Mouse (Mus musculus) lung, embryonic 15.5 days (tissue): Measurements from ENCODE around the gene Tbata. TPM values are rescaled to one million over a fixed set of nuclear protein-coding genes. Genes with fewer than 3 reads are reported as not detected.
A peak's percentile ranks its signal among the peaks of the same experiment; 100 is the strongest.

Experiments
- ATAC-seq: fragments of 200-750 bp; cut with Nextera tagmentation; 2 replicates; pipeline ENCODE4 v1.8.0; 2017; ENCODE audit warnings: moderate number of reproducible peaks, borderline replicate concordance; ENCODE audit not compliant: low FRiP score, low TSS enrichment; ENCODE audit errors: extremely low read depth
- H3K27ac ChIP-seq: fragments of 300-500 bp; sonication (generic); 2 replicates; pipeline ENCODE4 v1.5.1; 2015; ENCODE audit warnings: moderate library complexity, mild to moderate bottlenecking, inconsistent platforms
- H3K27me3 ChIP-seq: fragments of 300-500 bp; sonication (generic); 2 replicates; pipeline ENCODE4 v1.6.1; 2015; ENCODE audit warnings: inconsistent platforms
- H3K36me3 ChIP-seq: fragments of 300-500 bp; sonication (generic); 2 replicates; pipeline ENCODE4 v1.6.1; 2015; ENCODE audit warnings: inconsistent platforms
- H3K4me1 ChIP-seq: fragments of 300-500 bp; sonication (generic); 2 replicates; pipeline ENCODE4 v1.6.1; 2015; ENCODE audit warnings: inconsistent platforms
- H3K4me2 ChIP-seq: fragments of 300-500 bp; sonication (generic); 2 replicates; pipeline ENCODE4 v1.6.1; 2015; ENCODE audit warnings: inconsistent platforms, mild to moderate bottlenecking, moderate library complexity
- H3K4me3 ChIP-seq: fragments of 300-500 bp; sonication (generic); 2 replicates; pipeline ENCODE4 v1.5.1; 2015; ENCODE audit warnings: mild to moderate bottlenecking, inconsistent platforms
- H3K9ac ChIP-seq: fragments of 300-500 bp; sonication (generic); 2 replicates; pipeline ENCODE4 v1.6.1; 2015; ENCODE audit warnings: inconsistent platforms
- H3K9me3 ChIP-seq: fragments of 300-500 bp; sonication (generic); 2 replicates; pipeline ENCODE4 v1.6.1; 2016; ENCODE audit warnings: inconsistent platforms
- WGBS: fragments of 180-500 bp; shearing (Covaris S2); methylation state at CpG from one replicate; pipeline ENCODE4 v1.1.7; 2015; 5-methylcytosine and 5-hydroxymethylcytosine counted together
- polyA plus RNA-seq: library from polyadenylated mRNA; unstranded; fragments of >200 nt; fragmentation: Nextera tagmentation; extraction: Ambion mirVana; gene quantifications from 2 replicates; pipeline ENCODE4 v1.2.1, GENCODE M21; 2015

Gene Tbata
- polyA plus RNA-seq: 5.7 and 17.0 TPM in 2 replicates

DNA sequence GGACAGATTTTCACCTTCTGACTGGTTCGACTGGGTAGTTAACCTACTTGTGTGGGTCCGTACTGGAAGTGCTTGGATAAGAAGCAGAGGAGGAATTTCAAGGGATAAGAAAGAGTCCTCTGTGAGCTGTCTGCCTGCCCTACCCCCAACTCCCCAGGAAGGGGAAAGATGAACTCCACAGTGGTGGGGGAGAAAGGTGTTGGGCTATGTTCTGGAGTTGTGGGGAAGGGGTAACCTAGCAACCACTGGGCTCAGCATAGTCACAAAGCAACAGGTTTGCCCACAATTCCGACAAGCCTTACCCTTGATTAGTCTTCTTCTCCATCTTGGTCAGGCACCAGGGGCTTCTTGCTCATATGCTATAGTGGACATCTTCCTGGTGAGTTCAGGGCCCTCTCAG is at the start of gene Tbata:
Tbata (plus strand) TSS at position 301 of the 400 bp plus-strand sequence.
- Histone ChIP-seq H3K9me3 (no peaks in the 10 kb centered on the region), H3K4me1 (peaks cover 23% of the 10 kb centered on the region), H3K27me3 (no peaks in the 10 kb centered on the region), H3K36me3 (no peaks in the 10 kb centered on the region), H3K27ac (no peak within 1 kb of the TSS), H3K9ac (no peak within 1 kb of the TSS), H3K4me2 (no peak within 1 kb of the TSS), H3K4me3 (no peak within 1 kb of the TSS)
- ATAC-seq: no peak
- 46% methylated on average over 3 of the region's 3 CpGs for WGBS

DNA sequence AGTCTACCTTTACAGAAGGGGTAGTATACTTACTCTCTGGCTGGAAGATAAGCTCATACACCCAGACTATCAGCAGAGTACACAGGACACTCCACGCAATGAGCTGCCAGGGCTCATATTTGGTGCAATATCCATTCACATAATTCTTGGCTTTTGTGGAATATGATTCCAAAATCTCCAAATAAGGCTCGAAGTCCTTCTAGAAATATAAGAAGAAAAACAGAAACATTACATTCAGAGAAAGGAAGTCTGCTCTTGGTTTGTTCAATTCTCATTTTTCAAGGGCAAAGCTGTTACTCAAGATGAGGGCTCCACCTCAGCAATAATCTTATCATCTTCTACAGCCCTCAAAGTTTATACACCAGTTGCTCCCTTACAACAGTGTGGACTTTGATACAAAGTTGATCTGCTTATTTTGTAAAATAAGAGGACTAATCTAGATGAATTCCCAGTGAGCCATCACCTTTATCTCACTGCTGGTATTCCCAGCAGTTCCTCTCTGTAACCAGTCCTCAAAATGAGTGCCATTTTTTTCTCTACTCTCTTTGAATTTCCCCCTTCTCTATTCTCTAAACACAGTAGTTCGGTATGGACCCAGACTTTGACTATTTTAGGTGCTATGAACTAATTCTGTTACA is 48.4 kb upstream of the Tbata start:
- no peak for ATAC-seq
- Histone ChIP-seq H3K4me2 (no peak overlapping the region), H3K4me1 (no peaks in the 10 kb centered on the region), H3K9ac (no peak overlapping the region), H3K27ac (no peak overlapping the region), H3K27me3 (no peaks in the 10 kb centered on the region), H3K4me3 (no peak overlapping the region), H3K9me3 (no peaks in the 10 kb centered on the region), H3K36me3 (peaks cover 12% of the 10 kb centered on the region; the same call in 1 of the 2 replicates)
- WGBS: 82% methylated on average over 3 of the region's 3 CpGs

DNA sequence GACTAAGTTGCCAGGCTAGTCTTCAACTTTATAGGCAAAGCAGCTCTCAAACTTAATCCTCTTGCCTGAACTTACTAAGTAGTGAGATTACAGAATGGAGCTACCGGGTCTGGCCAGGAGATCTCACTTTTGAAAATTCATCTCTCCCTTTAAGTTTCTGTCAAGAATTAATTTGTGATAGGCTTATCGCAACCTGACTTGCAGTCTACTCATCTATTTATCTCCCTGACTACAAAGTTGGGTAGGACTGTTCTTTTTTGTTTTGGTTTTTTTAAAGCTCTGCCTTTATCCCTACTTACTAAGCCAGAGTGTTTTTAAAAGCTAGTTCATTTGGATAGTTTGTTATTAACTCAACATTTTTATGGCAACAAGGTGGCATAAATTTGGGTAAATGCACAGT is 47.3 kb upstream of the Tbata start:
- WGBS: 89% methylated on average over 2 of the region's 2 CpGs

DNA sequence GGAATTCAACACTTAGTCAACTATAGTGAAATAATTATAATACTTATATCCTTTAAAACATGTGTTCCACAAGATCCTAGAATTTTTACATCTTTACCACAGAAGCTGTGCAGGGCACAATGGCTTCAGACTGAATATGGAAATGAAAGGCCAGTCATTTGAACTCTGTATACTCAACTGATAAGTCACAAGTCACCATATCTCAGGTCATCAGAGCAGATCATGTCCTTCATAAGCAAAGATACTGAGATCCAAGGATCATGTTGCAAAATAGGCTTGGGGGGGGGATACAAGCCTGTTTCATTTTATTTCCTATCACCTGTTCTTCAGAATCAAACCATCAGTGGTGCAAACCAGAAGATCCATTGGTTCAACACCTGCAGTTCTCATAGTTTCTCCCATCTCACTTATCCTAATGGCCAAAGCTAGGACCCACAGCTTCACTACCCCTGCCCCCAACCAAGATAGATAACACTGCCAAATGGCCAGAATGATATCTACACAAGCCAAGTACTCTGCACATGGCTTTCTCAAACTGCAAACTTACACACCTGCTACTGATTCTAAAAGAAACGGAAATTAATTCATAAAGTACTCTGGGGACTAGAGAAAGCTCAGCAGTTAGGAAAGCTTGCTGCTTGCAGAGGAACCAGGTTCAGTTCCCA is 42.9 kb upstream of the Tbata start:
- H3K27me3 ChIP-seq: no peaks in the 10 kb centered on the region
- 88% methylated on average over 1 of the region's 1 CpGs for WGBS
- no peaks in the 10 kb centered on the region for H3K36me3 ChIP-seq
- H3K4me1 ChIP-seq: no peaks in the 10 kb centered on the region
- H3K4me3 ChIP-seq: no peak overlapping the region
- ATAC-seq: no peak
- H3K9me3 ChIP-seq: no peaks in the 10 kb centered on the region
- H3K27ac ChIP-seq: no peak overlapping the region
- no peak overlapping the region for H3K9ac ChIP-seq
- H3K4me2 ChIP-seq: no peak overlapping the region

More for the DNA sequence above, 47.3 kb upstream of the Tbata start:
- Histone ChIP-seq H3K9ac (no peak overlapping the region), H3K27me3 (no peaks in the 10 kb centered on the region), H3K27ac (no peak overlapping the region), H3K4me2 (no peak overlapping the region), H3K4me1 (no peaks in the 10 kb centered on the region), H3K4me3 (no peak overlapping the region), H3K9me3 (no peaks in the 10 kb centered on the region), H3K36me3 (peaks cover 12% of the 10 kb centered on the region; the same call in 1 of the 2 replicates)
- no peak for ATAC-seq

DNA sequence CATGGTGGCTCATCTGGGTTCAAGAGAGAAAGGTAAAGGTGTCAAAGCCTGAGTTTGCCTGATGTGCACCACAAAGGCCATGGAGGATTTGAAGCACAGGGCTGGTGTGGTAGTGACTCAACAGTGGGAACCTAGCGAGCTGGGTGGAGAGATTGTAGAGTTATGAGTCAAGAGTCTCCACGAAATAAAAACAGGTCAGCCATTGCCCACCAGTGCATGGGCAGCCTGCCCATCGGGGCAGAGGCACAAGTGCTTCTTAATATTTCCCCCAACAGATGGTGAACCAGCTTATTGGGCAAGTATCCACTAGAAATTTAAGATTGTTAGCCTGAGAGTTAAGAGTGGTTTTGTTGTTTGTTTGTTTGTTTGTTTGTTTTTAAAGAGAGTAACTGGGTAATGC is 40.8 kb upstream of the Tbata start:
- H3K4me1 ChIP-seq: no peaks in the 10 kb centered on the region
- no peaks in the 10 kb centered on the region for H3K27me3 ChIP-seq
- no peaks in the 10 kb centered on the region for H3K36me3 ChIP-seq
- no peak overlapping the region for H3K4me2 ChIP-seq
- H3K9me3 ChIP-seq: no peaks in the 10 kb centered on the region
- no peak overlapping the region for H3K27ac ChIP-seq
- 79% methylated on average over 3 of the region's 3 CpGs for WGBS
- no peak overlapping the region for H3K4me3 ChIP-seq
- ATAC-seq: no peak
- no peak overlapping the region for H3K9ac ChIP-seq

DNA sequence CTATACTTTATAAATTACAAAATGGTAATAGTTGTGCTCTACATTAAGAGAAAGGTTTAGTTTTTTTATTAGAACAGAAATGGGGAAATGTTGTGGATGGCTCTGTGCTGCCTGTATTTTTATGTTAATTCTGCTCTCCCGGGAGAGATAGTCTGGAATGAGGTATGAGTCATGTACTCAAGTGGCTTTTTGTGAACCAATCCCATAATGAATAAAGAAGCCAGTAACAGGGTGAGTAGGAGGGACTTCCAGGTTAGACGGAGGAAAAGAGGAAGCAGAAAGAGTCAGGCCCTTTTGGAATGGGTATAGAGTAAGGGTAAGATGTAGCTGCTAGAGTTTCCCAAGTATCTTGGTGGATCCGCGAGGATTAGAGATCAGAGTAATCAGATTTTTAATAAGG is 37.7 kb upstream of the Tbata start:
- Histone ChIP-seq H3K4me2 (no peak overlapping the region), H3K4me3 (no peak overlapping the region), H3K9ac (no peak overlapping the region), H3K4me1 (no peaks in the 10 kb centered on the region), H3K27ac (no peak overlapping the region), H3K27me3 (no peaks in the 10 kb centered on the region), H3K9me3 (no peaks in the 10 kb centered on the region), H3K36me3 (no peaks in the 10 kb centered on the region)
- WGBS: 76% methylated on average over 4 of the region's 4 CpGs
- ATAC-seq: no peak

DNA sequence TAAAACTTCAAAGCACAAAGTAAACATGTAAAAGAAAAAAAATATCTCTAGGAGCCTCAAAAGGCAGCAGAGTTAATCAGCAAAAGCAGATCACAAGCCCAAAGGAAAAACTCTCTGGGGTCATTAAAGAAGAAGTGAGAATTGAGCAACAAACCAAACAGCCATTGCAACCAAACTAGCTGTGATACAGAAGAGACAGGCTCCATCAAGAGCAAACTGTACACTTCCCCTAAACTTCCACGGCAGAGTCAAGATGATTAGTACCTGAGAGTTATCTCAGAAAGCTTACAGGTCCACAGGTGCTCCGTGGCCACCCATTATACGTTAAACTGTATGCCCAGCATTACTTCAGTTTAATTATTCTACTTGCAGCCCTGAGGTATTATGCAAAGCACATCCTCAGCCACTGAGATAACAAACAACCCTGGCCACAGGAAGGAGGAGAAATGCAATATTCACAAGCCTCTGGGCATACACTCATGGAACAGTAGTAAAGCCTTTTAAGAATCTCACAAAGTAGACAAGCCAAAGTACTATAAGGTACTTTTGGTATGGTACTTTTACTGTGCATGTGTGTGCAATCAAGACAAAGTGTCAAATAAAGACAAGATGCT is 36.4 kb upstream of the Tbata start:
- H3K9me3 ChIP-seq: no peaks in the 10 kb centered on the region
- no peak overlapping the region for H3K4me2 ChIP-seq
- H3K27ac ChIP-seq: no peak overlapping the region
- no peak for ATAC-seq
- 56% methylated on average over 3 of the region's 3 CpGs for WGBS
- no peaks in the 10 kb centered on the region for H3K4me1 ChIP-seq
- no peak overlapping the region for H3K4me3 ChIP-seq
- H3K36me3 ChIP-seq: peaks cover 4% of the 10 kb centered on the region; the same call in 1 of the 2 replicates
- H3K27me3 ChIP-seq: no peaks in the 10 kb centered on the region
- H3K9ac ChIP-seq: no peak overlapping the region

DNA sequence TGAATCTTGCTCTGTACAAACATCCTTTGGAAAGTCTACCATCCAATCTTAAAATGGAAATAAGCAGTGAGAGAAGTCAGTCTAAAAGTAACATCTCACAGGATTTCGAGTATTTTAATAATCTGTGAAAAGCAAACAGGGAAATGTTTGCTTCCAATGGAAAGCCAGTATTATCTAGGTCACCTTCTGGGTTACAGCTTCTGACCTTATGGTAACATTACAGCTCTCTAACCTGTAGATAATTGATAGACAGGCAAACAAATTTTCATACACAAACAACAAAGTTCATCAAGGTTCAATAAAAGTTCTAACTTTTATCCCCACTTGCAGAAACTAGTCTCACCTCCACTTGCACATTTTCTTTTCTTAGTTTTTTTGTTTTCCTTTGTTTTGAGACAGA is 34.2 kb upstream of the Tbata start:
- Histone ChIP-seq H3K9ac (no peak overlapping the region), H3K27me3 (no peaks in the 10 kb centered on the region), H3K9me3 (no peaks in the 10 kb centered on the region), H3K4me2 (no peak overlapping the region), H3K4me3 (no peak overlapping the region), H3K27ac (no peak overlapping the region), H3K4me1 (no peaks in the 10 kb centered on the region), H3K36me3 (peaks cover 4% of the 10 kb centered on the region; the same call in 1 of the 2 replicates)
- ATAC-seq: no peak
- 55% methylated on average over 1 of the region's 1 CpGs for WGBS

DNA sequence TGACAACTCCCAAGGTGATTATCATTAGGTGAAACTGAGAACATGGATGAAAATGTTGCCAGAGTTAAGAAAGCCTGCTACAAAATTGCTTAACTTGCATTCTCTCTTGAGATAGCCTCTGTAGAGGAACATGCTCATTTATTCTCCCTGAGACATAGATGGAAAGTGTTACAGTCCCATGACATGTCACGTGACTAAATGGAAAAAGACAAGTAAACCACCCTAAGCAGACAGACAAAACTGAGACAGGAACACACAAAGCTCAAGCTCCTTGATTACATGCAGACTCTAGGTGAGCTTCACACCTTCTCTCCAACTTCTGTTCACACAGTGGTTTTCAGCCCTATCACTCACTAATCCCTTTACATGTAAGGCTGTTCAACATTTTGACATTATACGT is 28.4 kb upstream of the Tbata start:
- 96% methylated on average over 2 of the region's 2 CpGs for WGBS
- ATAC-seq: no peak
- H3K27me3 ChIP-seq: no peaks in the 10 kb centered on the region

DNA sequence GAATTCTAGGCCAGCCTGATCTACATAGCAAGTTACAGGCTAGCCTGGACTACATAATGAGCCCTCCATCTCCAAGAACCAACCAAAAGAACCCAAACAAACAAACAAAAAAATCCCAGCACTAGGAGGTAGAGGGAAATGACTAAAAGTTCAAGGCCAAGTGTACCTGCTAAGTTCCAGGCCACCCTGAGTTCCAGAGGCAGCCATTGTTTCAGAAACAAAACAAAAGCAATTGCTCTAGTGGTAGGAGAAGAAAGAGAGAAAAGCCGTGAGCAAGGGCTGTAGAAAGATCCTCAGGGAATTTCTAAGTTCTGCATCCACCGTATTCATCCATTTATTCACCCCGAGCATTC is 26.0 kb upstream of the Tbata start:
- Histone ChIP-seq H3K4me3 (peak overlapping the region; percentile 84), H3K4me2 (peak overlapping the region; percentile 96), H3K27ac (peak overlapping the region; percentile 96), H3K9ac (peak overlapping the region; percentile 83), H3K9me3 (no peaks in the 10 kb centered on the region), H3K27me3 (no peaks in the 10 kb centered on the region), H3K4me1 (peaks cover 6% of the 10 kb centered on the region), H3K36me3 (no peaks in the 10 kb centered on the region)
- 2% methylated on average over 3 of the region's 3 CpGs for WGBS
- ATAC-seq: no peak

More for the DNA sequence above, 28.4 kb upstream of the Tbata start:
- H3K9ac ChIP-seq: no peak overlapping the region
- peaks cover 6% of the 10 kb centered on the region for H3K4me1 ChIP-seq
- H3K9me3 ChIP-seq: no peaks in the 10 kb centered on the region
- no peak overlapping the region for H3K4me3 ChIP-seq
- peaks cover 4% of the 10 kb centered on the region; the same call in 1 of the 2 replicates for H3K36me3 ChIP-seq
- no peak overlapping the region for H3K27ac ChIP-seq
- H3K4me2 ChIP-seq: no peak overlapping the region

DNA sequence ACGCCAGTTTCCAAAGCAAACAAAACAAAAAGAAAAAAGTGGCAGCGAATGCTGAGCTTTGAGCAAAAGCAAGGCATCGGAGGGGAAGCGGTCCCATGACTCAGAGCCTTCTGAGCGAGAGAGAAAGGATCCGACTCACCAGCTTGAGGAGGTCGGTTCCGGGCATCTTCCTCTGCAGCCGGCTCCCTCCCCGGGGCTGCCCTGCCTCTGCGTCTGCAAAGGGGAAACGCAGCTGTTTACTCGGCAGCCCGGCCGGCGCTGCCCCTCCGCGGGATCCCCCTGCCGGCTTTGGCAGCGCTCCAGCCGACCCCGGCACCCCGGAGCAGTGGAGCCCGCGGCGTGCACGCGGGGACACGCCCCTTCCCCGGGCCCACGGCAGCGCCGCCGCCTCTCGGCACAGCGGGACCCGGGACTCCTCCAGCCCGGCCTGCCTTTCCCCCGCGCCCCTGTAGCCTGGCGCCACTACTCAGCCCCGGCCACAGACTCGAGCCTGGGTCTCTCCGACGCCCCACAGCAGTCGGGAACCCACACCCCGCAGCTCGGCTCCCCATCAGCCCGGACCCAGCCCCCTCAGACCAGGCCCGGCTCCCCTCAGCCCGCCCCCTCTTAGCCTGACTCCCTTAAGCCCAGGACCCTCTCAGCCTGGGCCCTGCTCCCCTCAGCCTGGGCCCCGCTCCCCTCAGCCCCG is 25.5 kb upstream of the Tbata start:
- WGBS: under 1% methylated on average over 50 of the region's 53 CpGs
- peak; percentile 55 for ATAC-seq
- Histone ChIP-seq H3K9ac (peak overlapping the region; percentile 83), H3K27ac (peak overlapping the region; percentile 96), H3K4me2 (peak overlapping the region; percentile 96), H3K4me1 (peaks cover 6% of the 10 kb centered on the region), H3K36me3 (no peaks in the 10 kb centered on the region), H3K27me3 (no peaks in the 10 kb centered on the region), H3K4me3 (peak overlapping the region; percentile 84), H3K9me3 (no peaks in the 10 kb centered on the region)

DNA sequence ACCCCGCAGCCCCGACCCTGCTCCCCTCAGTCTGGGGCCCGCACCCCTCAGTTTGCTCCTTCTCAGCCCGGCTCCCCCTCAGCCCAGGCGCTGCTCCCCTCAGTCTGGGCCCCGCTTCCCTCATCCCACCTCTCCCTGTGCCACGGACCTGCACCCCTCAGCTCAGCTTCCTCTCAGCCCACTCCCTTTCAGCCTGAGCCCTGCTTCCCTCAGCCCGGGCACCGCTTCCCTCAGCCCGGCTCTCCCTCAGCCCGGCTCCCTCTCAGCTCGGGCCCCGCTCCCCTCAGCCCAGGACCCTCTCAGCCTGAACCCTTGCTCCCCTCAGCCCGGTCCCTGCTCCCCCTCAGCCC is 25.0 kb upstream of the Tbata start:
- WGBS: under 1% methylated on average over 12 of the region's 14 CpGs

More for the DNA sequence above, 25.0 kb upstream of the Tbata start:
- peak overlapping the region; percentile 96 for H3K27ac ChIP-seq
- no peaks in the 10 kb centered on the region for H3K27me3 ChIP-seq
- H3K4me3 ChIP-seq: peak overlapping the region; percentile 84
- peak; percentile 50 for ATAC-seq
- no peaks in the 10 kb centered on the region for H3K9me3 ChIP-seq
- no peaks in the 10 kb centered on the region for H3K36me3 ChIP-seq
- H3K4me1 ChIP-seq: peaks cover 6% of the 10 kb centered on the region
- H3K4me2 ChIP-seq: peak overlapping the region; percentile 96
- H3K9ac ChIP-seq: peak overlapping the region; percentile 83
